Mouse (Mus musculus): ENCODE data around the gene Wbp2nl.
A peak's percentile ranks its signal among the peaks of the same experiment; 100 is the strongest.

DNA sequence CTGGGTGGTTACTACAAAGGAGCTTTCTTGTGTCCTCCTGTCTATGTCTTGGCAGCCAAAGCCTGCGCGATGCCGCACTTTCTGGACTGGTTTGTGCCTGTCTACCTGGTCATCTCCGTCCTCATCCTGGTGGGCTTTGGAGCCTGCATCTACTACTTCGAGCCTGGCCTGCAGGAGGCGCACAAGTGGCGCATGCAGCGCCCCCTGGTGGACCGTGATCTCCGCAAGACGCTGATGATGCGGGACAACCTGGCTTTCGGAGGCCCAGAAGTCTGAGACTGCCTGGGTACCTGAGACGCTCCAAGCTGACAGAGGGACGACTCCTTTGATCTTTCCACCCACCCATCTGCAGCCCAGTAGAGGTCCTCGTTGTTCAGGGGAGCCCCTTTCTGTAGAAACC, 39.2 kb upstream of the Wbp2nl start:
- peak; percentile 99 for TF ChIP-seq CTCF (IDR thresholded peaks at IDR 0.05; ENCODE audit: low read depth)
- no peak for TF ChIP-seq EP300 (IDR thresholded peaks at IDR 0.05; ENCODE audit: low read depth)
